10 mouse cellular contexts compared by ENCODE assay signal in genomic region chr9:49874881-49875280, GRCm38 (mm10).
"Had no signal": no experiment of that assay in that cellular context is flagged by ENCODE, and none has a peak within 500 bp of the region (broad histone marks: within the 10 kb centered on the region; RNA-seq: fewer than 3 reads in every experiment).

No protein-coding gene starts in this region.

- DNase-seq: kidney, adult 9 months; kidney, postnatal 4 days; left cerebral cortex, postnatal 4 days; lung, adult 18-20 months; lung, postnatal 36 days; midbrain, embryonic 14.5 days; retina, postnatal 1 day; right cerebral cortex, postnatal 4 days; thymus, adult 2 months; thymus, postnatal 4 days had no signal
